Mouse (Mus musculus): ENCODE measurements around the gene Zcchc24. TPM values are rescaled to one million over a fixed set of nuclear protein-coding genes. Genes with fewer than 3 reads are reported as not detected.

The Zcchc24 gene
- polyA plus RNA-seq, 1 experiment from 2014 or later = 15.2 TPM

DNA sequence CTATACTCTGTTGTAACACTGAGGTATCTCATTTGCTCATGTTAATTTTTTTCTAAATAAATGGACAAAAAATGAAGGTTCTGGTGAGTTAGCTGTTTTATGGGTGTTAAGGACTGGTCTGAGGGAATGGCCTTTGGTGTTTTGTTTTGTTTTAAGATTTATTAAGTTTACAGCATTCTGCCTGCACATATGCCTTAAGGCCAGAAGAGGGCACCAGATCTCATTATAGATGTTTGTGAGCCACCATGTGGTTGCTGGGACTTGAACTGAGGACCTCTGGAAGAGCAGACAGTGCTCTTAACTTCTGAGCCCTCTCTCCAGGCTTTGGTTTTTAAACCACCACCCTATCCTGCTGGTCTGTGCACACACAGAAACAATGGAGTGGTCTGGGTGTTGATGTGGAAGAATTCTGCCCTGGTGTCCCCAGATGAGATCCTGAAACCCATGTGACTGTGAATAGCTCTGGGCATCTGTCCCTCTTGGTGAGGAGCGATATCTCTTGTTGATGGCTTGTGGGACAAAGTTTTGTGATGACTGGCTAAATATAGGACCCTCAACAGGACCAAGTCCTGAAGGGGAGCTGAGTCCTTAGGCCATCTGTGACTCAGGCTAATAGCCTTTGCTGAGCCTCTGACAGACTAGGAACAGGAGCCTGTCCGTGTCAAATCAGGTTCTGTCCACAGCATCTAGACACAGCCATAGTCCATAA lies 102.0 kb downstream of the Zcchc24 start:
- Histone ChIP-seq H3K9me3 (no peaks in the 10 kb centered on the region), H3K4me3 (no peak overlapping the region), H3K27ac (replicated peaks) (no peak overlapping the region), H3K4me1 (no peaks in the 10 kb centered on the region; the same call in 1 of the 2 replicates), H3K27me3 (replicated peaks; ENCODE audit: low read depth, poor library complexity, severe bottlenecking) (no peaks in the 10 kb centered on the region), H3K36me3 (replicated peaks) (peaks cover 65% of the 10 kb centered on the region)
- 91% methylated on average over 2 of the region's 2 CpGs for WGBS
- no peak for DNase-seq (ENCODE audit: low spot score)

DNA sequence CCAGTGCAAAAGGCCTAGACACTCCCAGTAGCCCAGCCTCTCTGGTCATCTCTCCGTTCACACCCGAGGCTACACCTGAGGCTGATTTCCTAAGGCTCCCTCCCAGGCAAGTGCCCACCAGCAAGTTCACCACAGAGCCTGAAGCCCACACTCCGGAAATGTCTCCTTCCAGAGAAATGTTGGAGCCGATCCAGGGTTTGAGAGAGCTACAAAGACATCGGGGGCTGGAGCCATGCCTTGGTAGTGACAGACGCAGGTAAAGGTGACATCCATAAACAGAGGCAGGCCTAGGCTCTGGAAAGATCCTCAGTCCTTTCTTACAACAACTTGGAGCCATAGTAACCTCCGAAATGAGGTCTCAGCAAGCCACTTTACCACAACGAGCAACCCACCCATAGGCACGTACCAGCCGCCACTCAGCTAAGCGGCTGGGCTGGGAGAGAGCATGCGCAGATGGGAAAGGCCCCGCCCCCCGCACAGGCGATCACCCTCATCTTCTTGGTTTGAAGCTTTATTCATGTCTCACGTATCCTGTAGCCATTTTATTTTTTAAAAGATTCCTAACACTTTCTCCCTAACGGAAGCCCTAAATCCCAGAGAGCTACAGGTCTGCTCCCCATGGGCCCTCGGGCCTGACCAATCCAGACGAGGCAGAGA lies 103.4 kb downstream of the Zcchc24 start:
- Histone ChIP-seq H3K27me3 (replicated peaks; ENCODE audit: low read depth, poor library complexity, severe bottlenecking) (no peaks in the 10 kb centered on the region), H3K9me3 (no peaks in the 10 kb centered on the region), H3K27ac (replicated peaks) (no peak overlapping the region), H3K36me3 (replicated peaks) (peaks cover 79% of the 10 kb centered on the region), H3K4me1 (peaks cover 4% of the 10 kb centered on the region; the same call in 1 of the 2 replicates), H3K4me3 (no peak overlapping the region)
- 76% methylated on average over 19 of the region's 19 CpGs for WGBS
- DNase-seq (ENCODE audit: low spot score) = no peak

DNA sequence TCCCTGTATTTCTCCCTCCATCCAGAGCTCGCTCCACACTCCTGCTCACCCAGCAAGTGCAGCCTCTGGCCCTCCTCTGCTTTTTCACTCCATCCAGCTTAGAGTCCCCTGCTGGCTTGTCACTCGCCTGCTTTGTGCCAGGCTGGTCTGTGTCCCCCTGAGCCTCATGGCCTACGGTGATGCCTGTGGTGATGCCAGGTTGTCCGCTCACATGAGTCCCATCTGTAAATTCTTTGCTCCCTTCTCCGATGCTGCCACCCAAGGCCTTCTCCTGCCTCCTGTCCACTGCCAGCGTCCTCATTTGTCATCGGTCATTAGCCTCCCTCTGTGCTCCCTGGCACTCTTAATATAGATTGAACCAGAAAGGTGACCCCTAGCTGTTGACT lies 104.5 kb downstream of the Zcchc24 start:
- H3K4me3 ChIP-seq = no peak overlapping the region
- no peak for DNase-seq (ENCODE audit: low spot score)
- 82% methylated on average over 7 of the region's 7 CpGs for WGBS
- H3K27ac ChIP-seq (replicated peaks) = no peak overlapping the region
- peaks cover 4% of the 10 kb centered on the region; the same call in 1 of the 2 replicates for H3K4me1 ChIP-seq
- H3K36me3 ChIP-seq (replicated peaks) = peaks cover 90% of the 10 kb centered on the region
- H3K9me3 ChIP-seq = no peaks in the 10 kb centered on the region
- no peaks in the 10 kb centered on the region for H3K27me3 ChIP-seq (replicated peaks; ENCODE audit: low read depth, poor library complexity, severe bottlenecking)

DNA sequence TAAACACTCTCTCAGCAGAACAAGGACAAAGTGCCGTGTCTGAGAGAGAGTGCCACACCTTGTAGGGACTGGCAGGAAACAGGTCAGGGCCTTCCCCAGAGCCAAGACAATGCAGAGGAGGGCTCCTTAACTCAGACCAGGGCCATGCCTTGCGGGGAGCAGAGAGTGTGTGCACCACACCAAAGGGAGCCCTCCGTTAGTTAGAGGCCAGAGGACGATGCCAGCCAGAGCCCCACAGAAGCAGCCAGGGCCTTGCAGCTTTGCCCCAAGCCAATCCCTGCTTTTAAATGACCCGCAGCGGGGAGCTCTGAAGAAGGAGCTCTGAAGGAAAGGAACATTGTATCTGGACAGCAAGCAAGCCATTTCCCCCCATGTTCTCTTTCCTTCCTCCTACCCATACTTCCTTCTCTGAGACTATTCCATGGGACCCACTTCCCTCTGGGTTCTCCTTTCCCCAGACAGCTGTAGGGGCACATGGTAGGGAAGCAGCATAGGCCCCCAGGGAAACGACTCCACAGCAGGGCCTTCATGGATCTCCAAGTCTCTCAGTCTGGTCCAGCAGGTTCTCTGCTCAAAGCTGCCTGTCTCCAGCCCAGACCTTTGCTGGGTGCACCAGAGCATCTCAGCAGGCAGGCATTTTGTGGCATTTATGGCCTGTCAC lies 105.1 kb downstream of the Zcchc24 start:
- no peak overlapping the region for H3K27ac ChIP-seq (replicated peaks)
- peaks cover 91% of the 10 kb centered on the region for H3K36me3 ChIP-seq (replicated peaks)
- WGBS = 82% methylated on average over 7 of the region's 7 CpGs

More for the DNA sequence above, 105.1 kb downstream of the Zcchc24 start:
- peaks cover 4% of the 10 kb centered on the region; the same call in 1 of the 2 replicates for H3K4me1 ChIP-seq
- DNase-seq (ENCODE audit: low spot score) = no peak
- H3K4me3 ChIP-seq = no peak overlapping the region
- no peaks in the 10 kb centered on the region for H3K27me3 ChIP-seq (replicated peaks; ENCODE audit: low read depth, poor library complexity, severe bottlenecking)
- H3K9me3 ChIP-seq = no peaks in the 10 kb centered on the region

Other genes with a start within 250 kb of the Zcchc24 start
- 76.6 and 77.0 TPM in 2 replicates for gene Ppif, start 74.9 kb downstream of the Zcchc24 start, polyA plus RNA-seq (2016; fragmentation: Nextera tagmentation; extraction: Ambion mirVana)
- gene Anxa11, start 73.1 kb upstream of the Zcchc24 start, polyA plus RNA-seq (2016; fragmentation: Nextera tagmentation; extraction: Ambion mirVana) = 5.3 and 6.1 TPM in 2 replicates
- gene Plac9a, start 134.1 kb upstream of the Zcchc24 start, polyA plus RNA-seq (2016; fragmentation: Nextera tagmentation; extraction: Ambion mirVana) = not detected in 2 replicates
- 2.2 and 2.4 TPM in 2 replicates for gene Tmem254a, start 158.6 kb upstream of the Zcchc24 start, polyA plus RNA-seq (2016; fragmentation: Nextera tagmentation; extraction: Ambion mirVana)
- gene Cphx1, start 169.3 kb upstream of the Zcchc24 start, polyA plus RNA-seq (2016; fragmentation: Nextera tagmentation; extraction: Ambion mirVana) = 0.09 TPM in 1 of 2 replicates, not detected in the other
- 1.9 and 3.3 TPM in 2 replicates for gene Duxbl1, start 209.5 kb upstream of the Zcchc24 start, polyA plus RNA-seq (2016; fragmentation: Nextera tagmentation; extraction: Ambion mirVana)